Mouse (Mus musculus): ENCODE results near the gene Wdr25. TPM values are rescaled to one million over a fixed set of nuclear protein-coding genes. Genes with fewer than 3 reads are reported as not detected.
A peak's percentile ranks its signal among the peaks of the same experiment; 100 is the strongest.

The Wdr25 gene
- polyA plus RNA-seq, 1 experiment from 2014 or later: 4.6 TPM

DNA sequence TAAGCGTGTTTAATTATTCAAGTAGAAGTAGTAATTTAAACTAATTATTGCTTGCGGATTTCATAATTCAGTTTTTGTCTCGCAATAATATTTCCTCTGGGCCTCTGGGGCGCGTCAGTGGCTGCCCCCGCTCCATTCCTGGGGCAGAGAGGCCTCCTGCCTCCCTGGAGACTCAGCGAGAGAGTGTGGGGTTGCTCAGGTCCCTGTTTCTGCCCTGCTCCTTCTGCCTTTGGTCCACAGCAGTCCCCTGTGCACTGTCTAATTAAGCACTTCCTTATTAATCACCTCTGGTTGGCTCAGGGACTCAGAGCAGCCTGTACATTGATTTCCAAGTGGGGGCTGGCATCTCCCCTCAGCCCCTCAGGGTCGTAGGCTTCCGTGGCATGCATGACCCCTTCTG, 24.1 kb downstream of the Wdr25 start:
- Histone ChIP-seq H3K27ac (replicated peaks) (no peak overlapping the region), H3K9me3 (no peaks in the 10 kb centered on the region), H3K4me3 (no peak overlapping the region), H3K36me3 (no peaks in the 10 kb centered on the region), H3K4me2 (no peak overlapping the region), H3K27me3 (no peaks in the 10 kb centered on the region), H3K9ac (no peak overlapping the region), H3K4me1 (replicated peaks) (peaks cover 64% of the 10 kb centered on the region)
- ATAC-seq (ENCODE audit: low FRiP score, low read depth): peak; percentile 24; the same call in 1 of the 2 replicates
- WGBS: 26% methylated on average over 9 of the region's 9 CpGs

DNA sequence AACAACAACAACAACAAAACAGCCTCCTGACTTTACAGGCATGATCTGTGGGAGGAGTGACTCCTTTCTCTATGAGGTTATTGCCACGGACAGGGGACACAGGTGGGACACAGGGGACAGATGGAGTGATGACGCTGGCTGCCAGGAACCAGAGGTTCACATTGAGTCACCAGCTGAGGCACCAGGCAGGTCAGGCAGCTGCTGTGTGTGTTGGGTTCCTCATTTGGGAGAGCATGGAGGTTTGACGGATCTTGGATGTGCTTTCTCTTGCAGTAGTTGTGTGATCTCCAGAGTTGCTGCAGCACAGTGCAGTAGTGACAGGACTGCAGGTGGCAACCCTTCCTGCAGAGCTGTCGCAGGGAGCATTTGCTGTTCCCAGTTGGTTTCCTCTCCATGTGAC, 25.3 kb downstream of the Wdr25 start:
- H3K9ac ChIP-seq: no peak overlapping the region
- H3K27ac ChIP-seq (replicated peaks): no peak overlapping the region
- H3K4me2 ChIP-seq: no peak overlapping the region
- ATAC-seq (ENCODE audit: low FRiP score, low read depth): no peak
- H3K27me3 ChIP-seq: no peaks in the 10 kb centered on the region
- no peaks in the 10 kb centered on the region for H3K9me3 ChIP-seq
- peaks cover 54% of the 10 kb centered on the region for H3K4me1 ChIP-seq (replicated peaks)
- H3K4me3 ChIP-seq: no peak overlapping the region
- 38% methylated on average over 4 of the region's 4 CpGs for WGBS
- no peaks in the 10 kb centered on the region for H3K36me3 ChIP-seq

DNA sequence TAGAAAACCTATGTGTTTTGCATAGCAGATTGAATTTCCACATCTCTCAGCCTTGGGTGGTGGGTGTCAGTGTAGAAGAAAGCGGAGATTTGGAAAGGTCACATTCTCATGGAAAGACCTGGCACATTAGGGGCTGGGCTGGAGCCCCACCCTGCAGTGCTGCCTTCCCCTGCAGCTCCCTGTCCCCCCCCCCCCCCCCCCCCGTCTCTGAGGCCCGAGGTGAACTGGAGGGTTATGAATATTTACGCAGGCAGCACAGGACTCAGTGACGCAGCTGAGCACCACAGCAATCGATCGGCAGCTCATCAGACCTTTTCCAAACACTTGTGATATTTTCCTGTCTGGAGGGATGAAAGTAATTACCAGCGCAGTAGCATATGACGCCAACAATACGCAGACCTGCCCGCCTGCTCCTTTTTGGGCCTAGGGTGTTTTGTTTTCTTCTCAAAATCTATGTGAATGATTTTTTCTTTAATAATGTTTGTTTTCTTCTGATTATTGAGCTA, 33.2 kb downstream of the Wdr25 start:
- no peaks in the 10 kb centered on the region for H3K9me3 ChIP-seq
- no peaks in the 10 kb centered on the region for H3K36me3 ChIP-seq
- H3K9ac ChIP-seq: no peak overlapping the region
- H3K4me2 ChIP-seq: no peak overlapping the region
- H3K4me3 ChIP-seq: no peak overlapping the region
- H3K27ac ChIP-seq (replicated peaks): 0 out of 2 replicates have a peak overlapping the region, but pooled peaks have one; percentile 37
- 39% methylated on average over 8 of the region's 11 CpGs for WGBS
- no peak for ATAC-seq (ENCODE audit: low FRiP score, low read depth)
- H3K27me3 ChIP-seq: no peaks in the 10 kb centered on the region
- H3K4me1 ChIP-seq (replicated peaks): peaks cover 29% of the 10 kb centered on the region

DNA sequence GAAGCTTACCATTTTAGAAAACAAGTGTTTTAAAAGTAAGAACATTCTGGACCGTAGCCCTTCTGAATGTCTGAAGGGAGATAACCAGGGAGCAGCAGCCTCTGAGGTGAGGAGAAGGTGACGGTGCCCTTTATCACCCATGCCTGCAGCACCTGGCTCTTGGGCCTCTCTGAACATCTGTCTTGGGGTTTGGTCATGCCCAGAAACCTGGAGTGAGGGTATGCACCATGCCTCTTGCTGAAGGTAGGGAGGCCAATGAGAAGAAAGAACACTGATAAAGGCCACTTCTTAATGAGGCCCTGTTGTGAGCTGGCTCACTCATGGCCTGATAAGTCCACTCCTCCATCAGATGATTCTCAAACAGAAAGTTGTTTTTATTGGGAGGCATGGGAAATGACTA, 34.8 kb downstream of the Wdr25 start:
- Histone ChIP-seq H3K36me3 (no peaks in the 10 kb centered on the region), H3K4me3 (no peak overlapping the region), H3K4me1 (replicated peaks) (peaks cover 35% of the 10 kb centered on the region), H3K9ac (no peak overlapping the region), H3K9me3 (no peaks in the 10 kb centered on the region), H3K4me2 (no peak overlapping the region), H3K27ac (replicated peaks) (0 out of 2 replicates have a peak overlapping the region, but pooled peaks have one; percentile 0), H3K27me3 (no peaks in the 10 kb centered on the region)
- WGBS: 73% methylated on average over 2 of the region's 2 CpGs
- no peak for ATAC-seq (ENCODE audit: low FRiP score, low read depth)

DNA sequence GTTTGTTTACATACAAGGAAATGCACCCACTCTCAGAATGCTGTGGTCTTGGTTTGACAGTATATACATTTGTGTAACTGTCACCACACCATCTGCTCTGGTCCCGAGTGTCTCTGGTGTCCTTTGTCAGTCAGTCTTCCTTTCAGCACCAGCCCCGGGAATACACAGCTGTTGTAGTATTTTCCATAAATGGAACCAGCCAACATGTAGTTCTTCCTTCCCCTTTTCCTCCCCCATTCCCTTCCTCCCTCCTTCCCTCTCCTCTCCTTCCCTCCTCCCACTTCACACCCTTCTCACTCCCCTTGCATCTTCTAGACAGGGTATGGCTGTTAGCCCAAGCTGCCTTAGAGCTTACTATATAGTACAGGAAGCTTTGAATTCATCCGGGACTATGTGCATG, 36.0 kb downstream of the Wdr25 start:
- no peak overlapping the region for H3K9ac ChIP-seq
- no peak overlapping the region for H3K4me2 ChIP-seq
- no peak overlapping the region for H3K4me3 ChIP-seq
- WGBS: 64% methylated on average over 3 of the region's 3 CpGs
- no peaks in the 10 kb centered on the region for H3K27me3 ChIP-seq
- H3K4me1 ChIP-seq (replicated peaks): peaks cover 35% of the 10 kb centered on the region
- ATAC-seq (ENCODE audit: low FRiP score, low read depth): no peak
- H3K36me3 ChIP-seq: no peaks in the 10 kb centered on the region
- no peak overlapping the region for H3K27ac ChIP-seq (replicated peaks)
- H3K9me3 ChIP-seq: no peaks in the 10 kb centered on the region

DNA sequence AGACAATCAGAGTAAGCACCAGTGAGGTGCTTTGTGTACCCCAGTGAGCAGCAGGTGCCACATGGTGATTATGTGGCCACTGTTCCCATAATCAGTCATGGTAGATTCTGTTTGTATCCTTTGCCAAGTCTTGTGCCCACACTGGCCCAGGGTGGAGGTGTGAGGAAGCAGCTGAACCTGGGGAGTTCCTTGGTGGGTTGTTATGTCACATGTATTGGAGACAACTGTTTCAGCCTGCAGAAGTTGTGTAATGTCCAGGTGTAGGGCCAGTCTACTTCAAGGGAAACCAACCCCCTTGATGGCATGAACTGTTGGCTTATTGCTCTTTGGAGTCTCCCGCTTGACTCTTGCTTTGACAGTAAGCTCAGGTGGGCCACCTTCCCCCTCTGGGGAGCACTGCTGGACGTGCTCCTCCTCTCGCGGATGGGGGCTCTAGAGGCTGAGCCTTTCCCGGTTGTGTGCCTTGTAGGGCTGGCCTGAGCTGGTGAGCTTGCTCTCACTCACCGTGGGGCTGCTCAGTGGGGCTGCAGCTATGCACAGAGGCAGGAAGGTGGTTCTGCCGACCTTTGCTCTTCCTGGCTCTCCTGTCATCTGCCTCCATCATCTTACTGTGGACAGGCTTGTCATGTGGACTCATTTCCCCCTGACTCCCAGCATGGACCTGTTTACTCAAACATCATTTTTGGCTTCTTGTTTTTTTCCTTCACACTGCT, 38.1 kb downstream of the Wdr25 start:
- no peaks in the 10 kb centered on the region for H3K36me3 ChIP-seq
- H3K9ac ChIP-seq: no peak overlapping the region
- H3K9me3 ChIP-seq: no peaks in the 10 kb centered on the region
- 70% methylated on average over 7 of the region's 7 CpGs for WGBS
- peaks cover 30% of the 10 kb centered on the region for H3K4me1 ChIP-seq (replicated peaks)
- no peaks in the 10 kb centered on the region for H3K27me3 ChIP-seq
- no peak overlapping the region for H3K27ac ChIP-seq (replicated peaks)
- no peak overlapping the region for H3K4me2 ChIP-seq
- no peak overlapping the region for H3K4me3 ChIP-seq
- ATAC-seq (ENCODE audit: low FRiP score, low read depth): no peak

DNA sequence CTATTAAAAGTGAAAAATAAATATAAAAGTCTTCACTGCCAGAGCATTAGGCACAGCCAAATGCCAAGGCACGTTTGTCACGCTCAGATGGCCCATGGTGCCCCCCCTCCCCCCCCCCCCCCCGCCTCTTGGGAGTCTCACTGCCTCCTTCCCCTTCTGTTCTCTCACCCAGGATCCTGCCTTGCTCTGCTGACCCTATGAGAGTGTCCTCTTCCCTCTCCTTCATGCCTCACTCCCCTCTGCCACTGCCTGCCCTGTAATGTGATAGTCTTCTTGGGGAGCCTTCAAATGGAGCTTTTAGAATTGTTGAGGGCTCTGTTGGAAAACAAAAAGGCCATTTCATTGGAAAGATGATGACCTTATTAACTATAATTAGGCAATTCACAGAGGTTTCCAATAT, 38.7 kb downstream of the Wdr25 start:
- whole genome bisulfite sequencing: 27% methylated on average over 3 of the region's 3 CpGs
- Histone ChIP-seq H3K27me3 (no peaks in the 10 kb centered on the region), H3K9me3 (no peaks in the 10 kb centered on the region), H3K4me1 (replicated peaks) (peaks cover 26% of the 10 kb centered on the region), H3K27ac (replicated peaks) (no peak overlapping the region), H3K9ac (no peak overlapping the region), H3K4me2 (no peak overlapping the region), H3K4me3 (no peak overlapping the region), H3K36me3 (no peaks in the 10 kb centered on the region)
- ATAC-seq (ENCODE audit: low FRiP score, low read depth): no peak

DNA sequence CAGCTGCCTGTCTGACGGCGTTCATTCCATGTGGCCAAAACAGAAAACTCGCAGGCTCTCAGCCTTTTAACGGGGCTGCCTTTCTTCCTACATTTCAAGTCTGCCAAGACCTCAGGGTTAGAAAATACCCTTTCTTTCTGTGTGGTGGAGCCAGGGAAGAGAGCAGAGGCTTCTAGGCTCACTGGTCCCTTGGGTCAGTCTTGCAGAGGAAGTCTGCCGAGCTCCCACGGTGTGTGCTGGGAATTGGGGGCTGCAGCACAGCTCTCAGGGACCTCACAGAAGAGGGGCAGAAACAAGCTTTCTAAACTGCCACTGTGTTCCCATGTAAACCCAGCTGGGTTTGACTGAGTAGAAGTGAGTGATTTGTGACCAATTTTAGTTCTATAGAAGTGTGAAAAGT, 40.8 kb downstream of the Wdr25 start:
- ATAC-seq (ENCODE audit: low FRiP score, low read depth): no peak
- Histone ChIP-seq H3K4me2 (no peak overlapping the region), H3K27ac (replicated peaks) (no peak overlapping the region), H3K9me3 (no peaks in the 10 kb centered on the region), H3K4me1 (replicated peaks) (0 out of 2 replicates have a peak, but pooled peaks cover 11% of the 10 kb centered on the region), H3K9ac (no peak overlapping the region), H3K27me3 (no peaks in the 10 kb centered on the region), H3K36me3 (no peaks in the 10 kb centered on the region), H3K4me3 (no peak overlapping the region)
- WGBS: 72% methylated on average over 6 of the region's 6 CpGs

DNA sequence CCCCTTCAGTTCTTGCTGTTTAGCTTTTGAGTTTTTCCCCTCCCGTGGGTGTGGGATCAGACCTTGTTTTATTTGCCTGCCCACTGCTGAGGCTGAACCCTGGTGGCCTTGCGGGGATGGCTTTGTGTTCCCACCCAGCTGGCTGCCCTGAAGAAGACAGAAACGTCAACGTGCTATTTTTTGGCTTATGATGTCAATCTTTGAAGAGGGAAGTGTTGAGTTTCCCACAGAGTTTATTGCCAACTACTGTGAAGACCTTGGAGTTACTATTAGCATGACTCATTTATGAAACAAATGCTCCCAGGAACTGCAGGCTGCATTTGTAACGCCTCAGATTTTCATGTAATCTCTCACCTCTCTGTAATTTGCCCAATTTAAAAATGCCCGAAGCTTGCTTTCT, 43.4 kb downstream of the Wdr25 start:
- no peaks in the 10 kb centered on the region for H3K9me3 ChIP-seq
- H3K9ac ChIP-seq: no peak overlapping the region
- 0 out of 2 replicates have a peak, but pooled peaks have one; percentile 6 for ATAC-seq (ENCODE audit: low FRiP score, low read depth)
- H3K4me3 ChIP-seq: no peak overlapping the region
- H3K4me2 ChIP-seq: no peak overlapping the region
- WGBS: 43% methylated on average over 6 of the region's 6 CpGs
- H3K4me1 ChIP-seq (replicated peaks): 0 out of 2 replicates have a peak, but pooled peaks cover 8% of the 10 kb centered on the region
- H3K27me3 ChIP-seq: no peaks in the 10 kb centered on the region
- no peaks in the 10 kb centered on the region for H3K36me3 ChIP-seq
- no peak overlapping the region for H3K27ac ChIP-seq (replicated peaks)

DNA sequence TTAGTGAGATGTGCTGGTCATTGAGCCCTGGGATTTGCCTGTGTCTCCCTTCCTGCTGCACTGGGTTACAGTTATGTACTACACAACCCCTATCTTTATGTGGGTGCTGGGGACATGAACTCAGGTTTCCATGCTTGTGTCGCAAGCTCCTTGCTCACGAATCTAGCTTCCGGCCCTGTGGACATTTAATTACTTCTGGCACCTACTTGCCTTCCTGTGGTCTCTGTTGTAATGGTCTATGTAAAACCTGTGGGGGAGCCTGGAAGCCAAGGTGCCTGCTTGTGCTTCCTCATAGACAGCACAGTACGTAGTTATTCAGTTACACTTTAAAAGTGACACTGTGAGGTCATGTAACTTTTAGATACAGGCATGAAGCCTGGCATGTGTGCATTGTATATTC, 44.1 kb downstream of the Wdr25 start:
- Histone ChIP-seq H3K9ac (no peak overlapping the region), H3K4me3 (no peak overlapping the region), H3K4me1 (replicated peaks) (0 out of 2 replicates have a peak, but pooled peaks cover 4% of the 10 kb centered on the region), H3K27me3 (no peaks in the 10 kb centered on the region), H3K4me2 (no peak overlapping the region), H3K36me3 (no peaks in the 10 kb centered on the region), H3K27ac (replicated peaks) (no peak overlapping the region), H3K9me3 (no peaks in the 10 kb centered on the region)
- ATAC-seq (ENCODE audit: low FRiP score, low read depth): no peak
- 82% methylated on average over 4 of the region's 4 CpGs for WGBS

DNA sequence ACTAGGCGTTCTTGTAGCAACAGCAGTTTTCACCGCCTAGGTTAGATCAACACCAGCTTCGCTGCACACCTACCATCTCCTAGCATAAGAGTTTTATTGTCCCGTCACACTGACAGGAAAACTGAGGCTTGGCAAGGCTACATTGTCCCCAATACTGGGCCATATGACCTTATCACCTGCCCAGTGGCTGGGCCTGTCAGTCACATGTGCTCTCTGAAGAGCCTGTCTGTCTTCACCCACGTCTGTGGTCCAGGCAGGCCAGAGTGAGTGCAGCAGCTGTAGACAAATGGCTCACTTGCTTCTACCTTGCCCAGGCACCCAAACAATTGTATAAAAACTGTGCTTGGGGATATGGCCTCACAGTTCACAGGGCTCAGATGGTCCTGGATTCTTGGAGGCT, 45.4 kb downstream of the Wdr25 start:
- Histone ChIP-seq H3K9ac (no peak overlapping the region), H3K27me3 (no peaks in the 10 kb centered on the region), H3K9me3 (no peaks in the 10 kb centered on the region), H3K4me1 (replicated peaks) (0 out of 2 replicates have a peak, but pooled peaks cover 4% of the 10 kb centered on the region), H3K4me2 (no peak overlapping the region), H3K36me3 (no peaks in the 10 kb centered on the region), H3K27ac (replicated peaks) (no peak overlapping the region), H3K4me3 (no peak overlapping the region)
- 76% methylated on average over 5 of the region's 5 CpGs for WGBS
- no peak for ATAC-seq (ENCODE audit: low FRiP score, low read depth)

DNA sequence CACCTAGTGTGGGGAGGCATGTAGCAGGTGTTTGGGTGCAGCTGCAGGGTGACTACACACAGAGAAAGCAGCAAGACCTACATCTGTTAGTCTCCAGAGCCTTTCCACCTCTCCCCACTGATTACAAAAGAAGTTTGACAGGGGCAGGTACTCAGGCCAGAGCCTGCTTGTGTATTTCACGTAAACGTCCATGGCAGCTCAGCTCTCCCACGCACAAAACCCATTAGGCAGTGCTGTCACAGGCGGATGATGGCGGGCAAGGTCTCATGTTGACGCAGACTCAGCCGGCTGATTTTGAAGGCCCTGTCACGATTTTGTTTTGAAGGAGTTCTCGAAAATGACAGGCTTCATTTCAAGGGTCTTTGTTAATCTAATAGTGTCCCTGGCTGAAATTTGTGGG, 45.9 kb downstream of the Wdr25 start:
- Histone ChIP-seq H3K27me3 (no peaks in the 10 kb centered on the region), H3K4me2 (no peak overlapping the region), H3K27ac (replicated peaks) (no peak overlapping the region), H3K9ac (no peak overlapping the region), H3K9me3 (no peaks in the 10 kb centered on the region), H3K36me3 (no peaks in the 10 kb centered on the region), H3K4me1 (replicated peaks) (0 out of 2 replicates have a peak, but pooled peaks cover 4% of the 10 kb centered on the region), H3K4me3 (no peak overlapping the region)
- 54% methylated on average over 9 of the region's 9 CpGs for WGBS
- ATAC-seq (ENCODE audit: low FRiP score, low read depth): no peak

Measured in hindbrain, embryonic 15.5 days (tissue).